Mouse (Mus musculus) G1E-ER4 (cell line): ENCODE data around the gene Psors1c2. TPM values are rescaled to one million over a fixed set of nuclear protein-coding genes. Genes with fewer than 3 reads are reported as not detected.

Experiments used
- GATA1 ChIP-seq: IDR thresholded peaks from one replicate; pipeline ENCODE4 v1.8.0; 2012; ENCODE audit warnings: low read length, inconsistent platforms
- polyA plus RNA-seq: library from polyadenylated mRNA; stranded (reverse); fragments of >175 nt; gene quantifications from 2 replicates; pipeline ENCODE4 v1.2.3, GENCODE M21; 2012

Psors1c2 gene
- polyA plus RNA-seq, 1 experiment, result 0.77 TPM

DNA sequence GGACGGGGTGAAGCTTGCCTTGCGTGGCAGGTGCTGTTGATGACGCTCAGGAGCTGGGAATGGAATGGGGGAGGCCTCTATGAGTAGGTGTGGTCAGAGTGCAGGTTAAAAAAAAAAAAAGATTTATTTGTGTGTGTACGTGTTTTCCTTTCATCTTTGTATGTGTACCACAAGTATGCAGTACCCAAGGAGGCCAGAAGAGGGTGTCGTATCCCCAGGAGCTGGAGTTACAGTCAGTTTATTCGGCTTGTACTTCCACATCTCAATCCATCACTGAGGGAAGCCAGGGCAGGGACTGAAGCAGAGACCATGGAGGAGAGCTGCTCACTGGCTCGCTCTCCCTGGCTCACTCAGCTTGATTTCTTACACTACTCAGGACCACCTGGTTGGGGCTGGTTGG, 38.5 kb downstream of the Psors1c2 start:
- TF ChIP-seq GATA1, result no peak

DNA sequence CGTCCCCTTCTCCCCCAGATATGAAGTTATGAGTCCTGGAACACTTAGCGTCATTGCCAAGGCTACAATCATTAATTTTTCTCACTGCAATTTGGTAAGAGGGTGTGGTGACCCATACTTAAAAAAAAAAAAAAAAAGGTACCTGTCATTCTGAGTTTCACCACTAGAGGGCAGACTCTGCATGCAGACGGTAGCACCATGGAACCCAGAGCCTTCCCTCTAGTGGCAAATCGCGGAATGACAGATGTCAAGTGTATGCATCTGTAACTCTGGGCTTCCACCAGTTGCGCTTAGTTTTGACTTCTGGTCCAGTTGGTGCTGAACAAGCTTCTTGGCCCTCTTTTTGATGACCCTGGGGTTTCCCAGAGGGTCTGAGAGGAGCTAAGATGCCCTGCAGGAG, 45.2 kb downstream of the Psors1c2 start:
- TF ChIP-seq GATA1, result no peak

DNA sequence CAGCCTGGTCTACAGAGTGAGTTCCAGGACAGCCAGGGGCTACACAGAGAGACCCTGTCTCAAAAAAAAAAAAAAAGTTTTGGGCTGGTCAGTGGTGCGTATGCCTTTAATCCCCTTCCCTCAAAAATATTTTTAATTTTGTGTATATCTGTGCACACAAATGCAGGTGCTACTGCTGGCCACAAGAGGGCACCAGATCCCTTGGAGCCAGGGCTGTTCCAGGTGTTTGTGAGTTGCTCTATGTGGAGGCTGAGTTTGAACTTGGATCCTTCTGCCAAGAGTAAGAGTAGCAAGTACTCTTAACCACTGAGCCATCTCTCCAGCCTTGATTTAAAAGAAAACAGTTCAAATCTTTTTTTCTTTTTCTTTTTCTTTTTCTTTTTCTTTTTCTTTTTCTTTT, 49.9 kb downstream of the Psors1c2 start:
- no peak for TF ChIP-seq GATA1

Other genes with a start within 250 kb of the Psors1c2 start
- not detected in 2 replicates for gene H2-Q1, start 212.8 kb upstream of the Psors1c2 start, polyA plus RNA-seq
- gene H2-Q2, start 191.0 kb upstream of the Psors1c2 start, polyA plus RNA-seq, result not detected in 2 replicates
- gene H2-Q4, start 153.6 kb upstream of the Psors1c2 start, polyA plus RNA-seq, result not detected in 2 replicates
- gene H2-Q6, start 108.4 kb upstream of the Psors1c2 start, polyA plus RNA-seq, result not detected in 2 replicates
- not detected in 2 replicates for gene H2-Q7, start 94.0 kb upstream of the Psors1c2 start, polyA plus RNA-seq
- not detected in 2 replicates for gene H2-Q10, start 63.1 kb upstream of the Psors1c2 start, polyA plus RNA-seq
- gene Pou5f1, start 27.2 kb upstream of the Psors1c2 start, polyA plus RNA-seq, result not detected in 2 replicates
- 66.4 and 70.1 TPM in 2 replicates for gene Tcf19, start 16.4 kb upstream of the Psors1c2 start, polyA plus RNA-seq
- gene Cchcr1, start 16.1 kb upstream of the Psors1c2 start, polyA plus RNA-seq, result 18.1 and 24.7 TPM in 2 replicates
- gene Cdsn, start 18.9 kb downstream of the Psors1c2 start, polyA plus RNA-seq, result not detected in 2 replicates
- gene 2300002M23Rik, start 34.2 kb downstream of the Psors1c2 start, polyA plus RNA-seq, result not detected in 2 replicates
- gene Sfta2, start 68.3 kb downstream of the Psors1c2 start, polyA plus RNA-seq, result not detected in 2 replicates
- not detected in 2 replicates for gene Gm9573, start 93.4 kb downstream of the Psors1c2 start, polyA plus RNA-seq
- not detected in 2 replicates for gene Mucl3, start 110.5 kb downstream of the Psors1c2 start, polyA plus RNA-seq
- gene Vars2, start 134.4 kb downstream of the Psors1c2 start, polyA plus RNA-seq, result 100 and 135 TPM in 2 replicates
- gene Gtf2h4, start 140.5 kb downstream of the Psors1c2 start, polyA plus RNA-seq, result 20.1 and 28.1 TPM in 2 replicates
- 0.02 and 0.03 TPM in 2 replicates for gene Ddr1, start 171.4 kb downstream of the Psors1c2 start, polyA plus RNA-seq